Mouse (Mus musculus) colon, adult 2 months (tissue): Measurements from ENCODE around the gene Coq10b. TPM values are rescaled to one million over a fixed set of nuclear protein-coding genes. Genes with fewer than 3 reads are reported as not detected.

Experiments
- polyA plus RNA-seq: library from polyadenylated mRNA; depleted of rRNA; stranded (reverse); fragments of >200 nt; gene quantifications from 2 replicates; pipeline ENCODE4 v1.2.3, GENCODE M21; 2012; rRNA removed

Gene Coq10b
- 10.7 and 11.7 TPM in 2 replicates for polyA plus RNA-seq

DNA sequence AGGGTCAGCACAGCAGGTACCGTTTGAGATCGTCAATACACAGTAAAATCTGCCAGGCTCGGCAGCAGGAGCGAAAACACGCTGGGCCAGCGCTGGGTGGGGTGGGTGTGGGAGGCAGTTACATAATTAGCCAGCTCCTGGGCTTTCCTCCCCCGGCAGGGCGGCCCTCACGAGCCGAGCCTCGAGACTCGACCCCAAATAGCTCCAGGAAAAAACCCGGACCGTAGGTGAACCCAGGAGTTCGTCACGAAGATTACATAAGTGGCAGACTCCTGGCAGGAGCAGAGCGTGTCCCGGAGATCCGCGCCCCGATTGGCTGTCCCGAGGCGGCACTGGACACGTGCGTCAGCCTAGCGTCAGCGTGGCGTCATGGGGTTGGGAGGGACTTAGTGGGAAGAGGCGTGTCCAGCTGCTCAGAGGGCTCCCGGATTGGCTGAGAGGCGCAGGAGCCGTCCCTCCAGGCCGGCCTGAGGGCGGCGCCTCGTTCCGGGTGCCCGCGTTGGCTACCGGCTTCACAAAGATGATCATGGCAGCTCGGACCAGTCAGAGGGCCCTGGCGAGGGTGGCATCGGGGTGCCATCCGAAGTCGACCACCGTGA, at the start of gene Coq10b:
Gene Coq10b (plus strand): TSS at position 416 of the 599 bp plus-strand sequence.

GRCm38 (mm10) chr1:55027253-55027801, 25.2 kb upstream of the Coq10b start, which contains the start of gene Sf3b1:
Gene Sf3b1 (minus strand): TSS chr1:55027481.

DNA sequence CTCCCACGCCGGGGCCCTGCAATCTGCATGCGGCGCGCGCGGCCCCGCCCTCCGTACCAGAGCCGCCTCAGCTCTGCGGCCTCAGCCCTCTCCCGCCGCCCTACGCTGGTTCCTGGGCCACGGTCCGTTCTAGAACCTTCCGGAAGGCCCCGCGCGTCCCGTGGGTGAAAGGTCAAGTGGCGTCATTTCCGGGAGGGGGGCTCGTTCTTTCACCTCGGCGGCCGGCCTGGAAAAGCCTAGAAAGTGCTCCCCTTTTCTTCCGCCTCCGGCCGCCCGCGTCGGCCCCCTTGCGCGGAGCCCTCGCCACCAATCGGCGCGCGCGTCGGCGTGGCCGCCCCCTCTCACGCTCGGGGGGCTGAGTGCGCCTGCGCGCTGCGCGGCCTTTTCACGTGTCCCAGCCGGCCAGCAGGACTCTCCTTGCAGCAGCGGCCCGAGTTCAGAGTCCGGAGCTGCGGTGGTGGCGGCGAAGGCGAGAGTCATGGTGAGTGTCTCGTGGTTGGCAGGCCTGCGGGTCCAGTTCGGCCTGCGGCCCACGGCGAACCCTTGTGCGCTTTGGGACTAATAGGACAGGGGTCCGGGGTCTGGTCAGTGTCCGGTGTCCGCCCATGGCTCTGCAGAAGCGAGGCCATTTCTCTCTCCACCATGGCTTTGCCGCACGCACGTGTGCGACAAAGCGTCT, 35.5 kb downstream of the Coq10b start, which contains the start of the genes Hspe1 and Hspd1:
Gene Hspe1 (plus strand): TSS at position 201 of the 679 bp plus-strand sequence.
Gene Hspd1 (minus strand): TSS at position 312 of the 679 bp plus-strand sequence.

Other genes with a start within 250 kb of the Coq10b start
- 4.9 and 6.2 TPM in 2 replicates for gene Ankrd44, start 126.4 kb upstream of the Coq10b start, polyA plus RNA-seq
- gene Sf3b1, start 25.3 kb upstream of the Coq10b start, polyA plus RNA-seq = 17.7 and 20.3 TPM in 2 replicates
- gene Hspe1, start 35.4 kb downstream of the Coq10b start, polyA plus RNA-seq = 15.5 and 18.3 TPM in 2 replicates
- 13.7 and 15.8 TPM in 2 replicates for gene Hspd1, start 35.5 kb downstream of the Coq10b start, polyA plus RNA-seq
- 5.7 and 6.4 TPM in 2 replicates for gene Mob4, start 78.5 kb downstream of the Coq10b start, polyA plus RNA-seq
- gene Rftn2, start 174.0 kb downstream of the Coq10b start, polyA plus RNA-seq = 2.1 and 2.2 TPM in 2 replicates
- 2.4 and 2.8 TPM in 2 replicates for gene Mars2, start 184.4 kb downstream of the Coq10b start, polyA plus RNA-seq